Mouse (Mus musculus) thymus, adult 2 months (tissue): Measurements from ENCODE around the gene Dstn.

ENCODE experiments used
- CTCF ChIP-seq: fragments of 200-500 bp; IDR thresholded peaks from 2 replicates; pipeline ENCODE4 v1.5.1; 2012; ENCODE audit warnings: mild to moderate bottlenecking, control low read depth, low read length, moderate library complexity, borderline replicate concordance; ENCODE audit not compliant: control insufficient read depth, poor library complexity, insufficient read depth; ENCODE audit errors: extremely low read depth
- POLR2A ChIP-seq: fragments of 200-500 bp; IDR thresholded peaks from 2 replicates; pipeline ENCODE4 v1.6.1; 2012; ENCODE audit warnings: mild to moderate bottlenecking, low read length, control low read depth, moderate library complexity; ENCODE audit not compliant: control insufficient read depth, poor library complexity, insufficient read depth; ENCODE audit errors: extremely low read depth

GRCm38 (mm10) chr2:143975146-143975649 lies 60.1 kb downstream of the Dstn start:
- TF ChIP-seq POLR2A, result no peak
- no peak for TF ChIP-seq CTCF
